Mouse (Mus musculus) heart, embryonic 11.5 days (tissue): ENCODE results near the gene Snap23. TPM values are rescaled to one million over a fixed set of nuclear protein-coding genes. Genes with fewer than 3 reads are reported as not detected.

Experiments used
- polyA plus RNA-seq: library from polyadenylated mRNA; unstranded; fragments of >200 nt; fragmentation: Nextera tagmentation; extraction: Ambion mirVana; gene quantifications from 2 replicates; pipeline ENCODE4 v1.2.1, GENCODE M21; 2014

Snap23 gene
- polyA plus RNA-seq, 1 experiment from 2014 or later: 66.2 TPM

Other genes with a start within 250 kb of the Snap23 start
- gene Vps39, start 214.5 kb upstream of the Snap23 start, polyA plus RNA-seq: 19.1 and 21.6 TPM in 2 replicates
- 7.0 and 9.0 TPM in 2 replicates for gene Ganc, start 163.8 kb upstream of the Snap23 start, polyA plus RNA-seq
- 4.5 and 9.6 TPM in 2 replicates for gene Tmem87a, start 163.6 kb upstream of the Snap23 start, polyA plus RNA-seq
- gene Capn3, start 111.7 kb upstream of the Snap23 start, polyA plus RNA-seq: 5.2 and 7.0 TPM in 2 replicates
- gene Zfp106, start 3.8 kb upstream of the Snap23 start, polyA plus RNA-seq: 50.7 and 56.6 TPM in 2 replicates
- 20.6 and 21.3 TPM in 2 replicates for gene Haus2, start 41.7 kb downstream of the Snap23 start, polyA plus RNA-seq
- 19.1 and 21.8 TPM in 2 replicates for gene Lrrc57, start 41.8 kb downstream of the Snap23 start, polyA plus RNA-seq
- gene Stard9, start 61.5 kb downstream of the Snap23 start, polyA plus RNA-seq: 2.9 and 4.4 TPM in 2 replicates